Mouse (Mus musculus) forebrain, postnatal 0 days (tissue): Measurements from ENCODE around the gene Camk2b. TPM values are rescaled to one million over a fixed set of nuclear protein-coding genes. Genes with fewer than 3 reads are reported as not detected.
"Not testable (repeated sequence)": the region's sequence is repeated elsewhere in the genome, so short reads cannot be mapped to it uniquely, and the experiment has no call there.

Source experiments
- ATAC-seq: fragments of 200-750 bp; cut with Nextera tagmentation; 2 replicates; pipeline ENCODE4 v1.8.0; 2017; ENCODE audit warnings: mild to moderate bottlenecking, moderate library complexity
- DNase-seq: peaks from one replicate; pipeline ENCODE4 v3.0.0-alpha.2; 2015
- H3K27ac ChIP-seq: fragments of 300-500 bp; sonication (generic); 2 replicates; pipeline ENCODE4 v1.5.1; 2014; ENCODE audit warnings: low read depth, mild to moderate bottlenecking, antibody characterized with exemption, low read length, moderate library complexity, mixed read lengths
- H3K27me3 ChIP-seq: fragments of 300-500 bp; sonication (generic); 2 replicates; pipeline ENCODE4 v1.6.1; 2014; ENCODE audit warnings: mild to moderate bottlenecking, low read length, mixed read lengths; ENCODE audit not compliant: insufficient read depth
- H3K36me3 ChIP-seq: fragments of 300-500 bp; sonication (generic); 2 replicates; pipeline ENCODE4 v1.6.1; 2014; ENCODE audit warnings: mild to moderate bottlenecking, moderate library complexity; ENCODE audit not compliant: insufficient read depth
- H3K4me1 ChIP-seq: fragments of 300-500 bp; sonication (generic); 2 replicates; pipeline ENCODE4 v1.6.1; 2014; ENCODE audit warnings: antibody characterized with exemption; ENCODE audit not compliant: insufficient read depth
- H3K4me2 ChIP-seq: fragments of 300-500 bp; sonication (generic); 2 replicates; pipeline ENCODE4 v1.6.1; 2014; ENCODE audit warnings: low read depth, mild to moderate bottlenecking, moderate library complexity
- H3K4me3 ChIP-seq: fragments of 300-500 bp; sonication (generic); 2 replicates; pipeline ENCODE4 v1.5.1; 2014; ENCODE audit warnings: low read depth, low read length, mixed read lengths
- H3K9ac ChIP-seq: fragments of 300-500 bp; sonication (generic); 2 replicates; pipeline ENCODE4 v1.6.1; 2014; ENCODE audit warnings: mild to moderate bottlenecking
- H3K9me3 ChIP-seq: fragments of 300-500 bp; sonication (generic); 2 replicates; pipeline ENCODE4 v1.6.1; 2016; ENCODE audit warnings: low read length
- CTCF ChIP-seq: sonication (generic); IDR thresholded peaks from 2 replicates; pipeline ENCODE4 v1.5.1; 2016; ENCODE audit warnings: antibody characterized with exemption, control low read depth, low read depth
- WGBS: fragments of 180-500 bp; shearing (Covaris S2); extraction: QIAGEN DNeasy Blood & Tissue Kit; methylation state at CpG from one replicate; pipeline ENCODE4 v1.1.7; 2014; 5-methylcytosine and 5-hydroxymethylcytosine counted together
- polyA plus RNA-seq: library from polyadenylated mRNA; unstranded; fragments of >200 nt; fragmentation: Nextera tagmentation; extraction: Ambion mirVana; gene quantifications from 2 replicates; pipeline ENCODE4 v1.2.1, GENCODE M21; 2015
- total RNA-seq: library from RNA; depleted of rRNA; stranded (reverse); fragments of >200 nt; gene quantifications from 2 replicates; pipeline ENCODE4 v1.2.3, GENCODE M21; 2014

The Camk2b gene
- total and polyA plus RNA-seq, 2 experiments from 2014 or later, result 271 to 280 TPM

GRCm38 (mm10) chr11:6005374-6006043 lies 60.7 kb downstream of the Camk2b start:
- not testable (repeated sequence) for H3K9ac ChIP-seq, H3K9me3 ChIP-seq, H3K36me3 ChIP-seq, H3K27me3 ChIP-seq, H3K4me1 ChIP-seq, DNase-seq, H3K4me3 ChIP-seq, H3K4me2 ChIP-seq, H3K27ac ChIP-seq, ATAC-seq
- whole genome bisulfite sequencing, result 44% methylated on average over 1 of the region's 4 CpGs

- TF ChIP-seq CTCF, result peak; percentile 29; the same call in 1 of the 2 replicates
- H3K4me2 ChIP-seq, result no peak overlapping the region
- 40% methylated on average over 2 of the region's 2 CpGs for WGBS
- no peak overlapping the region for H3K9ac ChIP-seq
- DNase-seq, result no peak
- no peak for ATAC-seq
- no peak overlapping the region for H3K4me3 ChIP-seq
- no peaks in the 10 kb centered on the region for H3K9me3 ChIP-seq
- 0 out of 2 replicates have a peak overlapping the region, but pooled peaks have one; percentile 29 for H3K27ac ChIP-seq
- H3K36me3 ChIP-seq, result no peaks in the 10 kb centered on the region; the same call in 1 of the 2 replicates
- peaks cover 16% of the 10 kb centered on the region for H3K4me1 ChIP-seq
- no peaks in the 10 kb centered on the region for H3K27me3 ChIP-seq
Observed at GRCm38 (mm10) chr11:6003046-6003639, 63.0 kb downstream of the Camk2b start.

GRCm38 (mm10) chr11:6001981-6002649 lies 64.0 kb downstream of the Camk2b start:
- Histone ChIP-seq H3K36me3 (peaks cover 2% of the 10 kb centered on the region; the same call in 1 of the 2 replicates), H3K4me3 (no peak overlapping the region)

DNA sequence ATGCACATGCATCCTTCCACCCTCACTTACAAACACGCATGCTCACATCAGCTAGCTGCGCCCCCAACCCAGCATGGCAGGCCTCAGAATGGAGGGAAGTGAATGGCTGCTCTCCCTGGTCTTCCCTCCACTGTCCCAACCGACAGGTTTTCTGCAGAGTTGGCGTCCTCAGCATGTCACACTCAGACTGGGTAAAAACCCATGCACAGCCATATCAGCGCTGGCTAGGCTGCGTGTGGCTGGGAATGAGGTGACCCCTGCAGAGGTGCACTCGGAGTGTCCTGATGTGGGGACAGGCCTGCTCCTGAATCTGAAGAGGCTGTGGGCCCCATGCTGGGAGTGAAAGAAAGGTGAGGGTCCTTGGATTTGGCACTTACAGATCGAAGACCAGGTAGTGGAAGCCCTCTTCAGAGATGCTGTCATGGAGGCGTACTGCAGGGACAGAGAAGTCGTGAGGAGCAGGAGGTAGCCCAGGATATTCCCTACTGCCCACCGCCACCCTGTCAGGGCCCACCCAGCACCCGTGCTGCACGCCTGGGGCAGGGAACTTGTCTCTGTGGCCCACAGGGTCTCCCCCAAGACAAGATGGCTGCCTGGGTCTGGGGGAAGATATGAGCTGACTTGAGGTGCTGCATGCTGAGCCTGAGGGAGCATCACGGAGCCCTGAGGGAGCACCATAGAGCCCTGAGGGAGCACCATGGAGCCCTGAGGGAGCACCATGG lies 65.0 kb downstream of the Camk2b start:
- H3K4me3 ChIP-seq, result no peak overlapping the region
- peak; percentile 60 for ATAC-seq
- no peak overlapping the region for H3K4me2 ChIP-seq
- H3K27me3 ChIP-seq, result no peaks in the 10 kb centered on the region
- no peaks in the 10 kb centered on the region for H3K9me3 ChIP-seq
- H3K27ac ChIP-seq, result peak overlapping the region; percentile 78
- H3K9ac ChIP-seq, result peak overlapping the region; percentile 4; the same call in 1 of the 2 replicates
- H3K4me1 ChIP-seq, result peaks cover 16% of the 10 kb centered on the region
- DNase-seq, result no peak
- peaks cover 4% of the 10 kb centered on the region; the same call in 1 of the 2 replicates for H3K36me3 ChIP-seq
- TF ChIP-seq CTCF, result no peak
- WGBS, result 73% methylated on average over 14 of the region's 14 CpGs

More at GRCm38 (mm10) chr11:6001981-6002649, 64.0 kb downstream of the Camk2b start:
- no peak overlapping the region for H3K4me2 ChIP-seq
- peaks cover 16% of the 10 kb centered on the region for H3K4me1 ChIP-seq
- H3K27ac ChIP-seq, result no peak overlapping the region
- H3K9ac ChIP-seq, result 0 out of 2 replicates have a peak overlapping the region, but pooled peaks have one; percentile 4
- no peaks in the 10 kb centered on the region for H3K27me3 ChIP-seq
- DNase-seq, result no peak
- WGBS, result 73% methylated on average over 9 of the region's 9 CpGs
- TF ChIP-seq CTCF, result no peak
- no peak for ATAC-seq
- H3K9me3 ChIP-seq, result no peaks in the 10 kb centered on the region

DNA sequence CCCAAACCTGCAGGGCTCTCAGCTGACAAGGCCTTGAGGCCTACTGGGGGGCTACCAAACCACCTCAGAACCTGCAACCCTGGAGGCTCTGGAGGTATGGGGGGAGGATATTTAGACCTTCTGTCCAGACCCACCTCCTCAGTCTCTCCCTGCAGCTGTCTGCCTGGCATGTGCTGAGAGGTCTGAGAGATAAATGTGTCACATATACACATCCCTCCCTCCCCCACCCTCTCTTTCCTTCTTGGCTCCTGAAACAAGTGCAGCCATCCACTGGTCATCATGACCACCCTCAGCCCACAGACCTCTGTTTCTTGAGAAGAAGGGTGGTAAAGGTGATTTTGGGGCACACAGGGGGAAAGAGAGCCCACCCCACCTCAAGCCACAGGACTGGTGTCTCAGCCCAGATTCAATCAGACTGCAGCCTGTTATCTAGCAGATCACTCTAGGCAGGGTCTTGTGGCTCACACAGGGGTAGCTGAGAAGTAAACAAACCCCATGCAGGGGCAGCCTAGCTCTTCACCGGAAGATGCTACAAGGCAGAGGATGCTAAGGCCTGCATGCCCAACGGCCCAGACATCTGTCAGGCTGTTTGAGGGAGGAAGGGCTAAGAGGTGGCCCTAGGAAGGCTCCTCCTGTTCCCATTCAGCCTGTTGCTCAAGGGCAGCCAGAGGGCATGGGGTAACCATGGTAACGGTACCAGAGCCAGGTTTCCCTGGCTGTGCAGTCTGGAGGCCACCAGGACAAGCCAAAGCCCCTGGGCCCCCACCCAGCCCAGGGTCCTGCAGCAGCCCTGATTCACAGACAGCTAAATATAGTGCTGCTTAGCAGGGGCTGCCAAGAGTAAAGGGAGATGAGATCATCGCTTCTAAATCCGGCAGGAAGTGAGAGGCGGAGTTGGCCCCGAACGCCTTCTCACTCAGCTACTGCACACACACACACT lies 66.1 kb downstream of the Camk2b start:
- 8% methylated on average over 8 of the region's 8 CpGs for WGBS
- no peak for TF ChIP-seq CTCF
- ATAC-seq (peak; percentile 94), DNase-seq (peak; percentile 86)
- peaks cover 4% of the 10 kb centered on the region; the same call in 1 of the 2 replicates for H3K36me3 ChIP-seq
- H3K4me1 ChIP-seq, result peaks cover 16% of the 10 kb centered on the region
- 0 out of 2 replicates have a peak overlapping the region, but pooled peaks have one; percentile 29 for H3K4me2 ChIP-seq
- H3K9ac ChIP-seq, result peak overlapping the region; percentile 31; the same call in 1 of the 2 replicates
- no peaks in the 10 kb centered on the region for H3K9me3 ChIP-seq
- H3K27ac ChIP-seq, result peak overlapping the region; percentile 78
- H3K4me3 ChIP-seq, result no peak overlapping the region
- H3K27me3 ChIP-seq, result no peaks in the 10 kb centered on the region

GRCm38 (mm10) chr11:5998472-5998871 lies 67.7 kb downstream of the Camk2b start:
- H3K4me3 ChIP-seq, result no peak overlapping the region
- DNase-seq (no peak), ATAC-seq (no peak)
- no peak overlapping the region for H3K27ac ChIP-seq
- WGBS, result 93% methylated on average over 2 of the region's 2 CpGs
- no peaks in the 10 kb centered on the region for H3K9me3 ChIP-seq
- no peak for TF ChIP-seq CTCF
- H3K27me3 ChIP-seq, result no peaks in the 10 kb centered on the region
- peaks cover 12% of the 10 kb centered on the region for H3K36me3 ChIP-seq
- no peak overlapping the region for H3K4me2 ChIP-seq
- H3K9ac ChIP-seq, result no peak overlapping the region
- peaks cover 16% of the 10 kb centered on the region for H3K4me1 ChIP-seq
